Mouse (Mus musculus) bone marrow, adult 2 months (tissue): ENCODE results near the gene Evx2. TPM values are rescaled to one million over a fixed set of nuclear protein-coding genes. Genes with fewer than 3 reads are reported as not detected.
A peak's percentile ranks its signal among the peaks of the same experiment; 100 is the strongest.

Experiments
- H3K27ac ChIP-seq: fragments of 200-500 bp; 2 replicates; pipeline ENCODE4 v1.5.1; 2012; ENCODE audit warnings: low read depth, mild to moderate bottlenecking, control low read depth, inconsistent platforms, low read length; ENCODE audit not compliant: control insufficient read depth, poor library complexity, insufficient read depth
- H3K4me1 ChIP-seq: fragments of 200-500 bp; 2 replicates; pipeline ENCODE4 v1.6.1; 2011; ENCODE audit warnings: low read length; ENCODE audit not compliant: control insufficient read depth, insufficient read depth
- H3K4me3 ChIP-seq: fragments of 200-500 bp; replicated peaks from 2 replicates; pipeline ENCODE3; 2011; ENCODE audit warnings: mild to moderate bottlenecking, low read depth, low read length, control low read depth; ENCODE audit not compliant: control insufficient read depth
- CTCF ChIP-seq: fragments of 200-500 bp; IDR thresholded peaks from 2 replicates; pipeline ENCODE4 v1.5.1; 2011; ENCODE audit warnings: low read length, control low read depth; ENCODE audit not compliant: control insufficient read depth, insufficient read depth
- POLR2A ChIP-seq: fragments of 200-500 bp; IDR thresholded peaks from 2 replicates; pipeline ENCODE4 v1.6.1; 2011; ENCODE audit warnings: low read depth, mild to moderate bottlenecking, control low read depth, low read length, borderline replicate concordance; ENCODE audit not compliant: control insufficient read depth
- WGBS: fragments of 180-500 bp; shearing (Covaris S2); methylation state at CpG from one replicate; pipeline ENCODE4 v1.1.7; 2018; 5-methylcytosine and 5-hydroxymethylcytosine counted together
- polyA plus RNA-seq: library from polyadenylated mRNA; stranded (reverse); fragments of >200 nt; gene quantifications from 2 replicates; pipeline ENCODE4 v1.2.4, GENCODE M21; 2011; ENCODE audit warnings: low replicate concordance; ENCODE audit not compliant: missing spikeins, insufficient read depth, insufficient read length

Gene Evx2
- polyA plus RNA-seq, 1 experiment = not detected

DNA sequence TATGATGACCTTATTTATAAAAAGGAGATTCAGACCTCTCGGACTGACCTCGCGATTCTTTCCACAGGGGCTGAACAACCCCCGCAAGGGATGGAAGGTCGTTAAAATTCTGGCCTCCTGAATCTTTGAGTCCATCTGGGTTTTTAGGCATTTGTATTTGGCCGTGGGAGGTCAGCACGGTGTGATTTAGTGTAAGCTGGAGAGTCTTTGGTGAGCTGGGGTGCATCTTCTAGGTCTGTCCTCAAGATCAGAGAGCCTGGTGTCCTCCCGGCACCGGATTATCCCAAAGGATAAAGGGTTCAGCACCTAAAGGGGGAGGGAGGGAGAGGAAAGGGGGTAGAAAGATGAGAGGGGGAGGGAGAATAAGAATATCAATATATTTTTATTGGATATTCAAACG lies 44.0 kb upstream of the Evx2 start:
- no peak overlapping the region for H3K4me3 ChIP-seq
- H3K4me1 ChIP-seq = no peaks in the 10 kb centered on the region
- WGBS = 33% methylated on average over 10 of the region's 10 CpGs
- no peak overlapping the region for H3K27ac ChIP-seq
- TF ChIP-seq POLR2A (no peak), CTCF (no peak)

DNA sequence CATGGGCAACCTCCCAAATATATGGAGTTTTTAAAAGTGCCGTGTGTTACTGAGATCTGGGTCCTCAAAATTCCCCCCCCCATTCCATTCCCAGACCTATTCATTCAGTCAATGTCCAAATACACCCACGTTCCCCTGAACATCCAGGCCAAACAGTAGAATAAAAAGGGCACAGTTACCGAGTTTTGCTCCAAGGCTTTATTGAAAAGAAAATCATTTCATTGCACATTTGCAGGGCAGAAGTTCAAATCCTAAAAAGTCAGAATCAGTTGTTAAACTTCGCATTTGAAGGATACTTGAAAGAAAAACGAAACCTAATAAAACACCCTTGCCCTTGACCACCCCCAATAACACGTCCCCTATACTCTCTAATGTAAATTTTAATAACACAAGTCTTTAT lies 43.5 kb upstream of the Evx2 start:
- Histone ChIP-seq H3K4me1 (no peaks in the 10 kb centered on the region), H3K27ac (no peak overlapping the region), H3K4me3 (no peak overlapping the region)
- TF ChIP-seq POLR2A (no peak), CTCF (no peak)
- WGBS = 46% methylated on average over 6 of the region's 6 CpGs

DNA sequence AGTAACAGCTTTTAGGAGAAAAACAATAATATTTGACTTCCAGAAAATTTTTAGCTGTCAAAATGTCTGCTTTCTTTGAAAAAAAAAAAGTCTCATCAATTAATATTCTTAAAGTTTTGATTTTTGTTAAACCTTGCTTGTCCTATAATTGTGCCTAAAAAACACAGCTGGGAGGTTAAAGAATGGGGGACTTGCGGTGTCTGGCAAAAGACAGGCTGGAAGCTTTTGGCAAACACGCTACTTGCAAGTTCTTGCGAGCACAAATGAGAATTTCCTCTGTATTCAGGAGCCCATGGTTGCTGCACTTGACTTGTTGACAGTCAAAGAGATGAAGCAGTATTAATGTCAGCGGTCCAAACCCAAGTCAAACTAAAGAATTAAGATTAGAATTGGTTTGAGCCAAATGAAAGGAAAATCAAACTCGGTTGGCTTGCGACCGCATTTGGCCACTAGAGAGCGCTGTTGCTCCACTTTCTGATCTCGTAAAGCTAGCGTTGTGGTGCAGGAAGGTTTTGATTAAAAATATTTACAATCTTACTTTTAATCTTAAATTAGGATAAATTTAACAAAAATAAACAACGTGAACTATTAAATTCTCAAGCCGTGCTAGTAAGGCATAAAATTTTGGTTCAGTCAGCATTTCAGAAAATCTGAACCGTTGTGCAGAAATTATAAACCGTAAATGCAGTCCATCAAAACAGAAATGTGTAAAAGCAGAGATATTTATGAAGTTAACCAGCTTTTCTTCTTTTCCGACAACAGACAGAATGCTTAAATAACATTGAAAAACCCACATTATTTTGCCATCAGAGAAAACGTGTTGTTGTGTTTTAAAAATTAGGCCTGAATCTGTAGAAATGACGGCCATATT lies 42.8 kb upstream of the Evx2 start:
- Histone ChIP-seq H3K4me1 (no peaks in the 10 kb centered on the region), H3K4me3 (no peak overlapping the region), H3K27ac (no peak overlapping the region)
- 17% methylated on average over 17 of the region's 17 CpGs for WGBS
- TF ChIP-seq CTCF (peak; percentile 80), POLR2A (no peak)

DNA sequence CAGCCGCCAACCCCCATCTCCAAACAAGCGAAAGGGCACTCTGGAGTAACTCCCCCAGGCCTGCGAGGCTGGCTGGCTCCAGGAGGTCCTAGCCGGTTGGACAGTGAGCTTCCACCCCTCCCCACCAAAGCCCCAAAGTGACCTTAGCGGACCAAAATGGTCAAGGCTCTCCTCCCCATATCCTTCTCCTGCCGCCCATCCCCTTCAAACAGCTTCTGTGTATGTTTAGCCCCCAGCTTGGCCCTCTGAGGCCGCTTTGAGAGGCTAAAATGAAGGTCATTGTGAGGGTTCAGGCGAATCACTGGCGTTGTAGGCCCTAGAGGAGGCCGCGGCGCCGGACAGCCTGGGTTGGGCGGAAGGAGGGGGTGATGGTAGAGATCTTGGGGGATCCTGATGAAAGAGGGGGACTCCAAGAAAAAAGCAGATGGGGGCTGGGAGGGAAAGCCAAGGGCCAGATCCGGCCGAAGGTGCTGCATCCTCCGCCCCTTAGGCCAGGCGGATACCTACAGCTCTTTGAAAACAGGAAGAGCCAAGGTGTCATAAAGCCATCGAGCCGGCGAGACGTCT lies 41.3 kb upstream of the Evx2 start:
- 22% methylated on average over 22 of the region's 22 CpGs for WGBS
- Histone ChIP-seq H3K4me3 (no peak overlapping the region), H3K27ac (no peak overlapping the region), H3K4me1 (no peaks in the 10 kb centered on the region)
- TF ChIP-seq POLR2A = no peak
- TF ChIP-seq CTCF = no peak

GRCm38 (mm10) chr2:74699664-74700545 lies 40.5 kb upstream of the Evx2 start:
- Histone ChIP-seq H3K4me1 (no peaks in the 10 kb centered on the region), H3K4me3 (no peak overlapping the region), H3K27ac (no peak overlapping the region)
- WGBS = 25% methylated on average over 23 of the region's 23 CpGs
- TF ChIP-seq POLR2A (no peak), CTCF (no peak)

DNA sequence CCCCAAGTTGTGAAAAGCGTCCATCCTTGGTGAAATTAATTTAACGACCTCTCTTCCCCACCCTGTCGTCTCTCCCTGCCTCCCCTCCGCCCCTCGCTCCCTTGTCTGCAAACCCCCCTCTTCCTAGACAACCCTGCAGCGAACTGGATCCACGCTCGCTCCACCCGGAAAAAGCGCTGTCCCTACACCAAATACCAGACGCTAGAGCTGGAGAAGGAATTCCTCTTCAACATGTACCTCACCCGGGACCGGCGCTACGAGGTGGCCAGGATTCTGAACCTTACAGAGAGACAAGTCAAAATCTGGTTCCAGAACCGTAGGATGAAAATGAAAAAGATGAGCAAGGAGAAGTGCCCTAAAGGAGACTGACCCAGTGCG lies 39.7 kb upstream of the Evx2 start:
- no peaks in the 10 kb centered on the region for H3K4me1 ChIP-seq
- H3K4me3 ChIP-seq = no peak overlapping the region
- TF ChIP-seq CTCF (no peak), POLR2A (no peak)
- H3K27ac ChIP-seq = no peak overlapping the region
- WGBS = 11% methylated on average over 17 of the region's 17 CpGs

DNA sequence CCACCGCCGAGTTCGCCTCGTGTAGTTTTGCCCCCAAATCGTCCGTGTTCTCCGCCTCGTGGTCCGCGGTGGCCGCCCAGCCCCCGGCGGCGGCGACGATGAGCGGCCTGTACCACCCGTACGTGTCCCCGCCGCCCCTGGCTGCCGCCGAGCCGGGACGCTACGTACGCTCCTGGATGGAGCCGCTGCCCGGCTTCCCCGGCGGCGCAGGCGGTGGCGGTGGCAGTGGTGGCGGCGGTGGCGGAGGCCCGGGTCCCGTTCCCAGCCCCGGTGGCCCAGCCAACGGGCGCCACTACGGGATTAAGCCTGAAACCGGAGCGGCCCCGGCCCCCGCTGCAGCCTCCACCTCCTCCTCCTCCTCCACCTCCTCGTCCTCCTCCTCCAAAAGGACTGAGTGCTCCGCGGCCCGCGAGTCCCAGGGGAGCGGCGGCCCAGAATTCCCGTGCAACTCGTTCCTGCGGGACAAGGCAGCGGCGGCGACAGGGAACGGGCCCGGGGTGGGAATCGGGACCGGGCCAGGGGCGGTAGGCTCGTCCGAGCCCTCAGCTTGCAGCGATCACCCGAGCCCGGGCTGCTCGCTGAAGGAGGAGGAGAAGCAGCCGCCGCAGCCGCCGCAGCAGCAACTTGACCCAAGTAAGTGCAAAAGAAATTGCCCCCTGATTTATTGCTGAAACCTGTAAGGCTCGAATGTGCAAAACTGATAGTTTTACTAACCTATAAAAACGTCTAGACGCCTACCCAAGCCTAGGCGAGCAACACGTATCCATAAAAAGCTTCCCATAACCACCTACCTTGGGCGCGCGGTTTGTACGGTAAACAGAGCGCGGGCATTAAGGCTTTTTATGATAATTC lies 39.1 kb upstream of the Evx2 start:
- H3K27ac ChIP-seq = no peak overlapping the region; the same call in 1 of the 2 replicates
- no peak for TF ChIP-seq CTCF
- no peak for TF ChIP-seq POLR2A
- no peak overlapping the region for H3K4me3 ChIP-seq
- no peaks in the 10 kb centered on the region for H3K4me1 ChIP-seq
- 4% methylated on average over 86 of the region's 86 CpGs for WGBS
